Mouse (Mus musculus) forebrain, embryonic 13.5 days (tissue): Measurements from ENCODE around the gene Rnf19b. TPM values are rescaled to one million over a fixed set of nuclear protein-coding genes. Genes with fewer than 3 reads are reported as not detected.

Experiments used
- ATAC-seq: fragments of 200-750 bp; cut with Nextera tagmentation; 2 replicates; pipeline ENCODE4 v1.8.0; 2017
- H3K27ac ChIP-seq: fragments of 300-500 bp; sonication (generic); 2 replicates; pipeline ENCODE4 v1.5.1; 2015; ENCODE audit warnings: inconsistent platforms, mild to moderate bottlenecking, moderate library complexity
- H3K27me3 ChIP-seq: fragments of 300-500 bp; sonication (generic); 2 replicates; pipeline ENCODE4 v1.6.1; 2015; ENCODE audit warnings: mild to moderate bottlenecking, inconsistent platforms
- H3K36me3 ChIP-seq: fragments of 300-500 bp; sonication (generic); 2 replicates; pipeline ENCODE4 v1.6.1; 2015; ENCODE audit warnings: mild to moderate bottlenecking, inconsistent platforms; ENCODE audit not compliant: poor library complexity, severe bottlenecking
- H3K4me1 ChIP-seq: fragments of 300-500 bp; sonication (generic); 2 replicates; pipeline ENCODE4 v1.6.1; 2015; ENCODE audit warnings: inconsistent platforms
- H3K4me2 ChIP-seq: fragments of 300-500 bp; sonication (generic); 2 replicates; pipeline ENCODE4 v1.6.1; 2015; ENCODE audit warnings: inconsistent platforms, mild to moderate bottlenecking, moderate library complexity
- H3K4me3 ChIP-seq: fragments of 300-500 bp; sonication (generic); 2 replicates; pipeline ENCODE4 v1.5.1; 2015; ENCODE audit warnings: mild to moderate bottlenecking, inconsistent platforms
- H3K9ac ChIP-seq: fragments of 300-500 bp; sonication (generic); 2 replicates; pipeline ENCODE4 v1.6.1; 2015; ENCODE audit warnings: mild to moderate bottlenecking, inconsistent platforms
- H3K9me3 ChIP-seq: fragments of 300-500 bp; sonication (generic); replicated peaks from 2 replicates; pipeline ENCODE4 v1.6.1; 2016; ENCODE audit warnings: inconsistent platforms
- WGBS: fragments of 180-500 bp; shearing (Covaris S2); methylation state at CpG from one replicate; pipeline ENCODE4 v1.1.7; 2015; 5-methylcytosine and 5-hydroxymethylcytosine counted together
- polyA plus RNA-seq: library from polyadenylated mRNA; unstranded; fragments of >200 nt; fragmentation: Nextera tagmentation; extraction: Ambion mirVana; gene quantifications from 2 replicates; pipeline ENCODE4 v1.2.1, GENCODE M21; 2015

Gene Rnf19b
- polyA plus RNA-seq, 1 experiment from 2014 or later, result 12.9 TPM

DNA sequence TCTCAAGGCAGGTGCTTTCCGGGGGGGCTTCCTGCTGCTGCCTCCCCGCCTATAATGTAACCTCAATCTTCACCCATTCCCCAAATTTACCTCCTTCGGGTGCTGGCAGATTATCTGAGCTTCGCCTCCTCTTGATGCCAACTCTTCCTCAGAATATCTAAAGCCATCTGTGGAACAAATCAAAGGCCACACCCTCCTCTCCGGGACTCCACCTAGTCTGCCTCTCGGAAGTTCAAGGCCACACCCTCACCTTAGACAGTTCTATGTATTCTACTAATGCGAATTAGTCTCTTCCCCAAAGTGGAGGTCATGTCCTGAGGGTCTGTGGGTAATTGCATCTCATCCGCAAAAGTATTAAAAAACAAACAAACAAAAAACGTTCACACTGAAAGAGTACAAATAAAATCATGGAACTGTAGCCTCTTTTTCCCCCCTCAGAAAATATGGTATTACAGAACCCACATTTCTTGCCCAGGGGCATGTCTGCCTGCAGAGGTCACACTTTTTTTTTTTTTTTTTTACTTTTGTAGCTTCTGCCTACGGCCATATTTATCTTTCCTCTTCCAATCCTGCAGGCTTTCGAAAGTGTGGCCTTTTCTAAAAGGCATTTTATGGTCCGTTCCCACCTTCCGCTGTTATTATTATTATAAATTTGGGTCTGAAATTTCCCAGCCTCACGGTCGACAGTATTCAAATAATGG, 10.2 kb upstream of the Rnf19b start:
- peak overlapping the region; percentile 77 for H3K4me2 ChIP-seq
- no peaks in the 10 kb centered on the region for H3K36me3 ChIP-seq
- no peaks in the 10 kb centered on the region for H3K9me3 ChIP-seq
- peak overlapping the region; percentile 95 for H3K27ac ChIP-seq
- peak overlapping the region; percentile 53 for H3K4me3 ChIP-seq
- no peak for ATAC-seq
- H3K4me1 ChIP-seq, result peaks cover 25% of the 10 kb centered on the region
- 19% methylated on average over 15 of the region's 15 CpGs for WGBS
- peak overlapping the region; percentile 76 for H3K9ac ChIP-seq
- peaks cover 44% of the 10 kb centered on the region for H3K27me3 ChIP-seq

DNA sequence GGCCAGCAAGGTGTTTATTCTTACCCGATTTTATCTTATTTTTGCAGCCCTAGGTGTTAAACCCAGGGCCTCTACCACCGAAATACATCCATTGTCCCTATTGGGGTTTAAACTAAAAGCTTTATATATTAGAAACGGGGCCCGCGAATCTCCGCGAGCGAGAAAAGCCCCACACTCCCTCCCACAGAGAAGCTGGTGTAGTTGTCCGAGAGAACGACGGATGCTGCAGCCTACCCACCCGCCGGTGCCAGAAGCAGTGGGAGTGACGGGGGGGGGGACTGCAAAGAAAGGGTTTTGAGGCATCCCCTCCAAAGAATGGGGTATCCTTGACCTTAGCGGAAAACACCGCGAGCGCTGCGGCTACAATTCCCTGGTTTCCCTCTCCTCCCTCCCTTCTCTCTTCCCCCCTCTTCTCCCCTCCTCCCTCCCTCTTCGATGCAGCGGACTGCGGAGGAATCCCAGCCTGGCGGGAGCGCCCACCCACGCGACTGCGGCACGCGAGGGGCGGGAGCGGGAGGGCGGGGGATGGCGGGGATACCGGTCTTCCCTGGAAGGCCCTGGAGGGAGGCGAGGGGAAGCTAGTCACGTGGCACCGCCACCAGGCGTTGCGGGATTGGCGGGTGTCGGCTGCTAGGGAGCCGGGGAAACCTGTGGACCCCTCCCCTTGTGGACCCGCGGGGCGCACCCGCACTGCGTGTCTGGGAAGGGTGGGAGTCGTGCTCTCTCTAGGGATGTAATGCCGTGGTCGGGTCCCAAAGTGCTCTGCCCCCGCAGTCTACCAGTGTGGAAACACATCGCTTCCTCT, 9.4 kb upstream of the Rnf19b start:
- Histone ChIP-seq H3K9ac (peak overlapping the region; percentile 76), H3K27me3 (peaks cover 47% of the 10 kb centered on the region), H3K36me3 (no peaks in the 10 kb centered on the region), H3K4me2 (peak overlapping the region; percentile 77), H3K4me3 (peak overlapping the region; percentile 53), H3K9me3 (no peaks in the 10 kb centered on the region), H3K4me1 (peaks cover 25% of the 10 kb centered on the region), H3K27ac (peak overlapping the region; percentile 95)
- WGBS, result under 1% methylated on average over 52 of the region's 52 CpGs
- peak; percentile 97 for ATAC-seq

DNA sequence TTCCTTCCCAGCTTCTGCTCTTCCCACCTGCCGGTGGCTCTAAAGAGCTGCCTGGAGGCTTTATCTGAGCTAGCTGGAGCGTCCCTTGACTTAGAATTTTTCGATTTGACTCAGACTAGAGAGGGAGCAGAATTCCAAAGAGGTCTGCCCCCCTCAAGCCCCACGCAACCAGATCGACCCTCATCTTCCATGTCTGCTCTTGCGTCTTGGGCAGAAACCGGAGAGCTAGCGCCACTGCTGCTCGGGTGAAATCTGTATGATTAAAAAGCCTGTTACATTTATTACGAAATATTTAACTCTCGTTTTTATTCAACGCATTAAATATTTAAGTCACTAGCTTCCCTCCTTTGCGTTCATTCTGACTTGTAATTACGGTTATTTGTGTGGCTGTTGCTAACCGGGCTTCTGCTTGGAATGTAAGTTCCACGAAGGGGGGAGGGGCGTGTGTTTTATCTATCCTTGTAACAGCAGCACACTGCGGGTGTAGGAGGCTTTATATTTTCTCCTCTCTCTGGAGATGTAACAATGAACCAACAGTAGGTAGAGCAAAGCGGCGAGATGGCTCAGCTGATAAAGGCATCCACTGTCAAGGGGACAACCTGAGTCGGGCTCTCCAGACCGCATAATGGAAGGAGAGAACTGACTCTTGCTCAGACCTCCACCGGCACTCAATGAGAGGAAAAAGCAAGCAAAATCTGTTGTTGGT, 8.6 kb upstream of the Rnf19b start:
- 4% methylated on average over 23 of the region's 23 CpGs for WGBS
- Histone ChIP-seq H3K9me3 (no peaks in the 10 kb centered on the region), H3K27me3 (peaks cover 47% of the 10 kb centered on the region), H3K27ac (peak overlapping the region; percentile 95), H3K4me1 (peaks cover 25% of the 10 kb centered on the region), H3K4me2 (peak overlapping the region; percentile 77), H3K36me3 (no peaks in the 10 kb centered on the region), H3K4me3 (peak overlapping the region; percentile 53), H3K9ac (peak overlapping the region; percentile 76)
- ATAC-seq, result no peak; the same call in 1 of the 2 replicates

DNA sequence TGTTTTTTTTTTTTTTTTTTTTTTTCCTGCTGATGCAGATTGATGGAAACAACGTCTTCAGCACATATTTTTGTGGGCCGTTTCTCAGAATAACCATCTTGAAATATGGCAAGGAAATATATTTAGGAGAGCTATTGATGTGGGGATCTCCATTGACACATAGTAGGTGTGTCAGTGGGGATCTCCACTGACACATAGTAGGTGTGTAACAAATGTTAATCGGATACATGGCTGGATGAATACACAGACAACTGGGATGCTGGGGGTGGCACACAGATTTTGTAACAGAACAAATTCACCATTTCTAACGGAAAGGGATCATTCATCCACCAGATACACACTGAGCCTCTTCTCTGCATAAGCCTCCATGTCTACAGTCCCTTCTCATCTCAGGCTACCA, 7.7 kb upstream of the Rnf19b start:
- Histone ChIP-seq H3K9me3 (no peaks in the 10 kb centered on the region), H3K4me2 (0 out of 2 replicates have a peak overlapping the region, but pooled peaks have one; percentile 77), H3K9ac (no peak overlapping the region), H3K36me3 (no peaks in the 10 kb centered on the region), H3K4me1 (peaks cover 25% of the 10 kb centered on the region), H3K27me3 (peaks cover 47% of the 10 kb centered on the region), H3K4me3 (no peak overlapping the region), H3K27ac (no peak overlapping the region)
- 79% methylated on average over 4 of the region's 4 CpGs for WGBS
- ATAC-seq, result no peak

DNA sequence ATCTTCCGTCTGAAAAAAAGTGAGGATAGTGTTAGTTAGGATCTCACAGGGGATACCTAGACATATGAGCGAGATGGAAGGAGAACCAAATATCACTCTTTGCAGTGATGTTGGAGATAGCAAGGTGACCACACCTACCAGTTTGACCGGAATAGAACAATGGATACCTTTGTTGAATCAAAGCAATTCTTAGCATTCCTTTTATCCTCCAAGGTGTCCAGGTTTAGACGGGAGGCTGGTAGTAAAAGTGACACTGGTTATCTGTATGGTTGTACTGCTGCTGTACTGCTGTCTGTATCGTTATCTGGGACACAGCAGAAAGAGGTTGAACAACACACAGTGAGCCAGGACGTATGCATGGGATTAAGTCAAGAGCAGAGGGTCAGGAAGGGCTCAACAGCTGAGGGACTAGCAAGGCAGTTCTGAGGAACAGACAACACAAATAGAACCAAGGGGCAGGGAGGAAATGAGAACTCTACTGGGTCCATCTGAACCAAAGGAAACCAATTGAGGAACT, 7.1 kb upstream of the Rnf19b start:
- ATAC-seq, result no peak
- no peak overlapping the region for H3K27ac ChIP-seq

DNA sequence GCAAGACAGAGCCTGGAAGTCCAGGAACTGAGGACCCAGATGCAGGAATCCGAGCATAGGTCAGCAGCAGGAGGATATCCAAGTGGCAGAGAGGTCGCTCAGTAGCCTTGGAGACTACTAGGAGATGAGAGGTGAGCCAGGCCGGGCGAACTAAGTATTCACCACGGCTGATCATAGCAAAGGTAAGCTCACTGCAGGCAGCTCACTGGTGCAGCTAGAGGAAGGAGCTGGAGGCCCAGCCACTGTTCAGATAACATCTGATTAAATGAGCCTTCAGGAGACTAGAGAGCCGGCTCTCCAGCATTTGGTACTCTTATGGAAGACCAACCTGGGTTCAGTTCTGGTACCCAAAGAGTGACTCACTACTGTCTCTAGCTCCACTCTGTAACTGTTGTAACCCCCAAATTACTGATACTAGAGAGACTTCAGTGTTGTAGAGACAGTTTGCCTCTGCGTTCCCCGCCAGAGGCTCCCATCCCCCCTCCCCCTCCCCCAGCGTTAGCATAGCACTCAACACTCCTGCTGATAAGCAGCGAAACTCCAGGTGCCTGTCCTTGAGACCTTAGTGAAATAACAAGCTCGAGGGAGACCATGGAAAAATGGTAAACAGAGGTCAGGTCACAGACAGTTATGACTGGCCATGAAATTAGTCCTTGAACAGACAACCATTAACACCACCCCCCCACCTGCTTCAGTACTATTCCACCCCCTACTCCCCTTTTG, 6.4 kb upstream of the Rnf19b start:
- Histone ChIP-seq H3K4me1 (peaks cover 25% of the 10 kb centered on the region), H3K36me3 (no peaks in the 10 kb centered on the region), H3K27ac (no peak overlapping the region), H3K9ac (no peak overlapping the region; the same call in 1 of the 2 replicates), H3K4me2 (no peak overlapping the region), H3K9me3 (no peaks in the 10 kb centered on the region), H3K27me3 (peaks cover 36% of the 10 kb centered on the region), H3K4me3 (no peak overlapping the region)
- 31% methylated on average over 11 of the region's 11 CpGs for WGBS
- ATAC-seq, result no peak

More for the DNA sequence above, 7.1 kb upstream of the Rnf19b start:
- no peak overlapping the region; the same call in 1 of the 2 replicates for H3K9ac ChIP-seq
- 77% methylated on average over 6 of the region's 6 CpGs for WGBS
- H3K36me3 ChIP-seq, result no peaks in the 10 kb centered on the region
- peaks cover 43% of the 10 kb centered on the region for H3K27me3 ChIP-seq
- H3K4me3 ChIP-seq, result no peak overlapping the region
- H3K9me3 ChIP-seq, result no peaks in the 10 kb centered on the region
- H3K4me2 ChIP-seq, result no peak overlapping the region
- H3K4me1 ChIP-seq, result peaks cover 25% of the 10 kb centered on the region

DNA sequence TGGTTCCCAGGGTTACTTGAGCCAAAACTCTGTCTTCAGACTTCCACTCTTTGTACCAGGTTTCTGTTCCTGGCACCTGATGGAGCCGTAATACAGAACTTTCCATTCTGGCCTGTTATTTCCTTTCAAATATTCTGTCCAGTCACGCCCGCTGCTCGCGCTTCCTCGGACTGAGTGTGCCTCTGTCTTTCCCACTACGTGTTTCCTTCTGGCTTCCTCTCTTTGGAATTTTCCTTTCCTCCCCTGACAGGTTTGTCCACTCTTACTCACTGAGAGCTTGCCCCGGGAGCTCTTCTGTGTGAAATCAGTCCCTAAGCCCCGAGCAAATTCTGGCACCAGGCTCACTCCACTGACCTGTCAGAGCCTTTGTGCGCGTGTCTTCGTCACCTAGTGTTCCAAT, 3.3 kb upstream of the Rnf19b start:
- Histone ChIP-seq H3K4me2 (no peak overlapping the region), H3K4me3 (no peak overlapping the region), H3K9ac (no peak overlapping the region), H3K4me1 (peaks cover 13% of the 10 kb centered on the region), H3K27ac (no peak overlapping the region), H3K27me3 (peaks cover 23% of the 10 kb centered on the region), H3K9me3 (no peaks in the 10 kb centered on the region), H3K36me3 (no peaks in the 10 kb centered on the region)
- WGBS, result 91% methylated on average over 12 of the region's 12 CpGs
- ATAC-seq, result no peak

DNA sequence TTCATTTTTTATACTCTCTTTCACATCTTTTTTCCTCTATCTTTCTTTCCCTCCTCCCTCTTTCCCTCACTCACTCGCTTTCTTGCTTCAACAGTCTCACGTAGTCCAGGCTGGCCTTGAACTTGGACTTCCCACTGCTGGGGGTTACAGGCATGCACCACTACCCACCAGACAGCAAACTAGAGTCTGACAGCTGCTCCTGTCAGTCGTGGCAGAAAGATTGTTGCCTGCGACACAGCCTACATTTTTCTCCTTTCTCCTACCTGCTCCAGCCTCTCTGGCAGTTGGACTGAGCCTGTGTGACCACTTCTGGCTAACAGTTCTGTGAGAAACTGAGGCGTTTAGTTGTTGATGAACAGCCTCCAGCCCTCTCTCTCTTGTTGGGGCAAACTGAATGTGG, 2.5 kb upstream of the Rnf19b start:
- no peak overlapping the region for H3K27ac ChIP-seq
- peaks cover 17% of the 10 kb centered on the region for H3K27me3 ChIP-seq
- H3K4me3 ChIP-seq, result no peak overlapping the region
- peaks cover 13% of the 10 kb centered on the region for H3K4me1 ChIP-seq
- no peak overlapping the region for H3K4me2 ChIP-seq
- H3K9me3 ChIP-seq, result no peaks in the 10 kb centered on the region
- no peak for ATAC-seq
- no peaks in the 10 kb centered on the region for H3K36me3 ChIP-seq
- WGBS, result 93% methylated on average over 5 of the region's 5 CpGs
- H3K9ac ChIP-seq, result no peak overlapping the region

DNA sequence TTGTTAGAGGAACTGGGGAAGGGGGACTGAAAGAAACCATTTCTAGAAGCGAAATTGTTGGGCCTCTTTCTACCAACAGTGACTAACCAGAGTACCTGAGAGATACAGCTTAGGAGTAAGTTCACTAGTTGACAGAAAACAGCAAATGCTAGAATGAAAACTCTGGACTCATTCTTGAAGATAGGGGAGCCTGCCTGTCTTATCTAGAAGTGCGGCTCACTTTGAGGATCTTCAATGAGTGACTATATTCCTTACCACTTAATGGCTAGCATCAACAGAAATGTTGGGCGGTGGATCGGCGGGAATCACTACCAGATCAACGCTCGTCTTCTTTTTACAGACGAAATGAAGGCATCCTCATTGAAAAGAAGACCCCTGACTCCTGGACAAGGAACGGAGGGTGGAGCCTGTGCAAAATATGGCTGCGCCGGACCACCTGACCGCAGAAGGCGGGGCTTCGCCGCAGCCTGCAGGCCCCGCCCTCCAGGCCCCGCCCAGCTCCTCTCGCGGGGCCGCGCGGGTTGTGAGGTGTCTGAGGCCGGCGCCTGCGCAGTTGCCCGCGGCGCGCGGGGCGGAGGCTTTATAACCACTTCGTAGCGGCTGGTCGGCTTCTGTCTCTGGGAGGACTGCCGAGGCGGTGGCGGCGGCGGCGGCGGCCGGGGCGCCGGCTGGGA, 401 bp upstream of the Rnf19b start:
- WGBS, result 4% methylated on average over 43 of the region's 44 CpGs

DNA sequence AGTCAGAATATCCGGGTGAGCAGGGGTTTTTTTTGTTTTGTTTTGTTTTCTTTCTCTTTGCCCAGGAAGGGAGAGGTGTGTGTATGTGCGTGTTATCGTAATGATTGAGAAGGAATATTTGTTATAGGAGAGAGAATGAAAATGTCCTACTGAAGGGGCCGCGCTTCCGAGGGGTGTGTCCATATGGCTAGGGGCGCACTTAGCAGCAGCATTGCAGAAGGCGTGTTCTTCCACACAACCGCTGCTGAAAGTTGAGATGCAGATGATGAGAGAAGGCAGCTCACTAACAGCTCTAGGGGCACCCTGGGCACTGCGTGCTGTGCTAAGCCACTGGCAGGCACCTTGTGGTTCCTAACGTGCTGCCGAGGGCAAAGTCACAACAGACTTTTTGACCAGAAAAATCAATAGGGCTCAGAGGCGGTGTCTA, 1.1 kb downstream of the Rnf19b start:
- H3K36me3 ChIP-seq, result no peaks in the 10 kb centered on the region
- no peak for ATAC-seq
- H3K27me3 ChIP-seq, result no peaks in the 10 kb centered on the region
- peak overlapping the region; percentile 95 for H3K9ac ChIP-seq
- peak overlapping the region; percentile 98 for H3K4me2 ChIP-seq
- H3K27ac ChIP-seq, result no peak overlapping the region
- H3K9me3 ChIP-seq, result no peaks in the 10 kb centered on the region
- WGBS, result 2% methylated on average over 13 of the region's 13 CpGs
- peak overlapping the region; percentile 92 for H3K4me3 ChIP-seq
- H3K4me1 ChIP-seq, result peaks cover 18% of the 10 kb centered on the region

More for the DNA sequence above, 401 bp upstream of the Rnf19b start:
- Histone ChIP-seq H3K4me1 (peaks cover 18% of the 10 kb centered on the region), H3K27ac (peak overlapping the region; percentile 94), H3K9ac (peak overlapping the region; percentile 95), H3K9me3 (no peaks in the 10 kb centered on the region), H3K4me2 (peak overlapping the region; percentile 98), H3K27me3 (0 out of 2 replicates have a peak, but pooled peaks cover 4% of the 10 kb centered on the region), H3K36me3 (no peaks in the 10 kb centered on the region), H3K4me3 (peak overlapping the region; percentile 92)
- ATAC-seq, result peak; percentile 97

DNA sequence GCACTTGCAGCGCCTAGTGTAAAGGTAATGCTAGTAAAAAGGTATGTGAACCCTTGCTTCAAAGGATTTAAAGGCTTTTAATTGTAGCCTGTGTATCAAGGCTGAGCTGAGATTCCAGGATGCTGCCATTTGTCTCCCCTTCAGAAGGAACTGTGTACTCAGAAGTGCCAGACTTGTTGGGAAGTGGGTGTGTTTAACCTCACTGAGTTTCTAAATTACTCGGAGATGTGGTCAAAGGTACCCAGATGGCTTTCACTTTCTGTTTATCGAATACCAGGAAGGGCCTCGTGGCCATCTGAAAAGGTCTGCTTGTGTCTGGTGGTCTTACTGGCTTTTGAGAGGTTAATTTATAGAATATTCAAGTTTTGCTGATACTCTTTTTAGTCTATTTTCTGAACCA, 1.9 kb downstream of the Rnf19b start:
- 59% methylated on average over 4 of the region's 4 CpGs for WGBS
- no peak for ATAC-seq

More for the DNA sequence above, 1.9 kb downstream of the Rnf19b start:
- Histone ChIP-seq H3K9ac (peak overlapping the region; percentile 95), H3K36me3 (no peaks in the 10 kb centered on the region), H3K27ac (no peak overlapping the region), H3K4me1 (peaks cover 18% of the 10 kb centered on the region), H3K4me2 (peak overlapping the region; percentile 98), H3K4me3 (peak overlapping the region; percentile 92), H3K27me3 (no peaks in the 10 kb centered on the region), H3K9me3 (no peaks in the 10 kb centered on the region)
